Mouse (Mus musculus): ENCODE results near the gene Rho. TPM values are rescaled to one million over a fixed set of nuclear protein-coding genes. Genes with fewer than 3 reads are reported as not detected.

Rho gene
- polyA plus RNA-seq, 1 experiment from 2014 or later: not detected

DNA sequence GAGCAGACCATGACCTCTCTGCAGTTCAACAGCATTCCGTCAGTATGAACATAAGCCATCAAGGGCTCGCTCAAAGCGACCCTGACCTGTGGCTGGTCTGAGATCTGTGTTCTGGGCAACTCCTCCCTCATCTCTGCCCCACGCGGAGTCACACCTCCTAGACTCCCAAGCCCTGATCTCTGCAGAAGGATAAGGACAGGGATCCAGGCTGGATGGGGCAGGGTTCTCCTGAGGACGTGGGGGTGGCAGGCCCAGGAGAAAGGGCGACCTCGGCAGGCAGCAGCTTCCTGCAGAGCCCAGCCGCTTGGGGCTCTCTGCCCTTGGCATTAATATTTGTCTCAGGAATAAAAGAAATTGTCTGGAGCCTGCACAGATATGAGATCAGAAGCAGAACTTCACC is 54.1 kb downstream of the Rho start:
- H3K9me3 ChIP-seq (replicated peaks; ENCODE audit: control insufficient read depth, low read length): no peaks in the 10 kb centered on the region
- WGBS (ENCODE audit: insufficient replicate concordance): 61% methylated on average over 9 of the region's 9 CpGs
- H3K9ac ChIP-seq (ENCODE audit: low read depth, low read length): no peak overlapping the region
- no peaks in the 10 kb centered on the region for H3K4me1 ChIP-seq (ENCODE audit: control insufficient read depth, low read depth, low read length)
- no peak for ATAC-seq (ENCODE audit: low read depth)
- H3K4me3 ChIP-seq (ENCODE audit: low read depth, low read length): no peak overlapping the region
- 0 out of 2 replicates have a peak, but pooled peaks cover 3% of the 10 kb centered on the region for H3K27me3 ChIP-seq (ENCODE audit: control insufficient read depth, insufficient read depth, low read depth, low read length)
- H3K36me3 ChIP-seq (ENCODE audit: control insufficient read depth, insufficient read depth): no peaks in the 10 kb centered on the region
- no peak overlapping the region for H3K4me2 ChIP-seq (ENCODE audit: low read depth, low read length)
- no peak overlapping the region for H3K27ac ChIP-seq (ENCODE audit: low read length)

DNA sequence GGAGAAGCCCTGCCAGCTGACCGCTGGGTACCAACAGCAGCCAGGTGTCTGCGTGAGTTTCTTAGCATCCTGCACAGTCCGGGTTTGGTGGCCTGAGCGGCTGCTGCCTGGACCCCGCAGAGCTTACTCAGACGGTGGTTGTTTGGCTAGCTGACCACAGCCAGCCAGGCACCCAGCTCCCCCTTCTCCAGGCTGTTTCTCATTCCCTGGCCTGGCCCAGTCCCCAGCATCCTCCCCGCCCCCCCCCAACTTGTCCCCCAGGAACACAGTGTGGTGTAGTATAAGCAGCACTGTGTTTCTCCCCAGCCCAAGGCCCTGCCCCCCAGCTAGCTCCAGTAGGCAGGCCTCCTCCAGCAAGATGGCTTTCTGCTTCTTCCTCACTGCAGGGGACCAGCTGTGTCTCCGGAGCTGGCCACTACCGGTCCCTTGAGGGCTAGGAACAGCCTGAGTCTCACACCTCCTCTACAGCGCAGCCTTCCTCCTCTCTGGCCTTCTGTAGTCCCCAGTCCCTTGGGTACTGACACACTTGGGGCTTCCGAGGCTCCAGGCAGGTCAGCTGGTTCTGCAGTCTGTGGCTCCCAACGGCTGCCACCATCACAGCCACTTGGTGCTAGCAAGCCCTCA is 55.0 kb downstream of the Rho start:
- Histone ChIP-seq H3K4me1 (ENCODE audit: control insufficient read depth, low read depth, low read length) (no peaks in the 10 kb centered on the region), H3K27ac (ENCODE audit: low read length) (no peak overlapping the region), H3K4me2 (ENCODE audit: low read depth, low read length) (no peak overlapping the region), H3K9ac (ENCODE audit: low read depth, low read length) (no peak overlapping the region), H3K27me3 (ENCODE audit: control insufficient read depth, insufficient read depth, low read depth, low read length) (peaks cover 11% of the 10 kb centered on the region), H3K36me3 (ENCODE audit: control insufficient read depth, insufficient read depth) (no peaks in the 10 kb centered on the region), H3K9me3 (replicated peaks; ENCODE audit: control insufficient read depth, low read length) (no peaks in the 10 kb centered on the region), H3K4me3 (ENCODE audit: low read depth, low read length) (no peak overlapping the region)
- 60% methylated on average over 12 of the region's 12 CpGs for WGBS (ENCODE audit: insufficient replicate concordance)
- ATAC-seq (ENCODE audit: low read depth): no peak

DNA sequence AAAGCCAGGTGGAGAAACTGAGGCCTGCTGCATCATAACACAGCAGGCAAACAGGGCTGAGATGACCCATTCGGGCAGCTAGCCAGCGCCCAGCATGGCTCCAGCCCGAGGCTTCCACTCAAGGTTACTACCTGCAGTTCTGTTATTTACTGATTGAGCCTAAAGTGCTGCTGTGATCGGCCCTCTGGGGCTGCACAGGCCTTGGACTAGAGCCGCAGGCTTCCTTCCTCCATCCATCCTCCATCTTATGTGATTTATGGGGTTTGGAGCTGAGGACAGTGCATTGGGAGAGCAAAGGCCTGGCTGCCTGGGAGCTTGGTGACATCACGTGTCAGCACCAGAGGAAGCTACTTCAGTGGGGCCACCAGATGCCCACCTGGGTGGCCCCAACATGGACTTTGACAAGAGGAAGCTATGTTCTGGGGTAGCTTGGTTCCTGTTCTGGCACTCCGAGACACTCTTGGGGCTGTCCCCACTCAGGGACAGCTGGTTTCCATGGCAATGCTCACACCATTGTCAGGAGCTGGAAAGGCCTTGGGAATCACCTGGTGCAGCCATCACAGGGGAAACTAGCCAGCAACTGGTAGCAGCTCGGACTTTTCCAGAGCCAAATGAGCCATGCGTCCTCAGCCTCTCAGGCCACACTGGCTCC is 55.7 kb downstream of the Rho start:
- no peak overlapping the region for H3K27ac ChIP-seq (ENCODE audit: low read length)
- H3K9me3 ChIP-seq (replicated peaks; ENCODE audit: control insufficient read depth, low read length): no peaks in the 10 kb centered on the region
- ATAC-seq (ENCODE audit: low read depth): no peak
- 35% methylated on average over 9 of the region's 9 CpGs for WGBS (ENCODE audit: insufficient replicate concordance)
- no peak overlapping the region for H3K9ac ChIP-seq (ENCODE audit: low read depth, low read length)
- H3K4me1 ChIP-seq (ENCODE audit: control insufficient read depth, low read depth, low read length): no peaks in the 10 kb centered on the region
- no peak overlapping the region for H3K4me2 ChIP-seq (ENCODE audit: low read depth, low read length)
- H3K4me3 ChIP-seq (ENCODE audit: low read depth, low read length): no peak overlapping the region
- no peaks in the 10 kb centered on the region for H3K36me3 ChIP-seq (ENCODE audit: control insufficient read depth, insufficient read depth)
- peaks cover 17% of the 10 kb centered on the region for H3K27me3 ChIP-seq (ENCODE audit: control insufficient read depth, insufficient read depth, low read depth, low read length)

DNA sequence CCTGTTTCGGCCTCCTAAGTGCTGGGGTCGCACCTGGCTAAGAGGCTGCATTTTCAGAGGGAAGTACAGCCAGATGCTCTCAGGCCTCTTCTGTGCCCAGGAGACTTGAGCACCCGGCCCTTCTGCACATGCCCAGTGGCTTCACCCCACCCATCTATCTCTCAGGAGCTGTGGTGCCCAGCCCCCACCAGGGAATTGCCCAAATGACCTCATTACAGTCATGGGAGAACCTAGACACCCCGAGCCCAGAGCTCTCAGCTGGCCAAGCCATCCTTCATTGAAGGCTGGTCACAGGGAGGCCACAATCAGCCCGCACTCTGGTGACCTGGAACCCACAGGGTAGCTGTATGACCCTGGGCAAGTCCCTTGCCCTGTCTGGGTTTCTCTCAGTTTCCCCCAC is 57.5 kb downstream of the Rho start:
- Histone ChIP-seq H3K4me2 (ENCODE audit: low read depth, low read length) (no peak overlapping the region), H3K4me1 (ENCODE audit: control insufficient read depth, low read depth, low read length) (peaks cover 7% of the 10 kb centered on the region), H3K36me3 (ENCODE audit: control insufficient read depth, insufficient read depth) (no peaks in the 10 kb centered on the region), H3K9ac (ENCODE audit: low read depth, low read length) (no peak overlapping the region), H3K4me3 (ENCODE audit: low read depth, low read length) (no peak overlapping the region), H3K27me3 (ENCODE audit: control insufficient read depth, insufficient read depth, low read depth, low read length) (peaks cover 35% of the 10 kb centered on the region), H3K9me3 (replicated peaks; ENCODE audit: control insufficient read depth, low read length) (no peaks in the 10 kb centered on the region), H3K27ac (ENCODE audit: low read length) (no peak overlapping the region)
- WGBS (ENCODE audit: insufficient replicate concordance): 58% methylated on average over 5 of the region's 5 CpGs
- ATAC-seq (ENCODE audit: low read depth): no peak

DNA sequence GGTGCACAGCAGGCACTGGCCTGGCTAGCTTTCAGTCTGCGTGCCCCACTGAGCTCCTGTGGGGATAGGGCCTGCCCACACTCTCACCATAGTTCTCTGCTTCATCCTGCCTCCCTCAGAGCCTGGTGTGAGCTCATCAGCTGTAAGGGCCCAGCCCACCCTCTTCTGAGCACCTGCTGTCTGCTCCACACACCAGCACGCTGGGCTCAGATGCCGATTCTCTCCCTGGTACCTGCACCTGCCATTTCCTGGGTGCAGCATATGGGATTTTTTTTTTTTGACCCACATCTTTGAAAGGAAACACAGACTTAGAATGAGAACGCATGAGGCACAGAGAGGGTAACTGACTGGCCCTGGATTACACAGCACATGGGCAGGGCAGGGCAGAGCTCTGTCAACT is 58.1 kb downstream of the Rho start:
- Histone ChIP-seq H3K4me3 (ENCODE audit: low read depth, low read length) (no peak overlapping the region), H3K9ac (ENCODE audit: low read depth, low read length) (no peak overlapping the region), H3K4me1 (ENCODE audit: control insufficient read depth, low read depth, low read length) (peaks cover 10% of the 10 kb centered on the region)

More for the DNA sequence above, 58.1 kb downstream of the Rho start:
- ATAC-seq (ENCODE audit: low read depth): no peak
- Histone ChIP-seq H3K4me2 (ENCODE audit: low read depth, low read length) (no peak overlapping the region), H3K27me3 (ENCODE audit: control insufficient read depth, insufficient read depth, low read depth, low read length) (peaks cover 41% of the 10 kb centered on the region), H3K27ac (ENCODE audit: low read length) (no peak overlapping the region), H3K9me3 (replicated peaks; ENCODE audit: control insufficient read depth, low read length) (no peaks in the 10 kb centered on the region), H3K36me3 (ENCODE audit: control insufficient read depth, insufficient read depth) (no peaks in the 10 kb centered on the region)
- 61% methylated on average over 4 of the region's 4 CpGs for WGBS (ENCODE audit: insufficient replicate concordance)

Other genes with a start within 250 kb of the Rho start
- gene Tmem40, start 169.3 kb upstream of the Rho start, polyA plus RNA-seq (2015; fragmentation: Nextera tagmentation; extraction: Ambion mirVana): 28.8 and 29.0 TPM in 2 replicates
- gene Cand2, start 157.2 kb upstream of the Rho start, polyA plus RNA-seq (2015; fragmentation: Nextera tagmentation; extraction: Ambion mirVana): 2.5 and 2.8 TPM in 2 replicates
- gene Rpl32, start 123.0 kb upstream of the Rho start, polyA plus RNA-seq (2015; fragmentation: Nextera tagmentation; extraction: Ambion mirVana): 967 and 1,136 TPM in 2 replicates
- 0.08 TPM in 1 of 2 replicates, not detected in the other for gene Efcab12, start 93.3 kb upstream of the Rho start, polyA plus RNA-seq (2015; fragmentation: Nextera tagmentation; extraction: Ambion mirVana)
- 8.5 and 9.3 TPM in 2 replicates for gene Mbd4, start 78.4 kb upstream of the Rho start, polyA plus RNA-seq (2015; fragmentation: Nextera tagmentation; extraction: Ambion mirVana)
- 2.1 and 2.7 TPM in 2 replicates for gene Ift122, start 78.3 kb upstream of the Rho start, polyA plus RNA-seq (2015; fragmentation: Nextera tagmentation; extraction: Ambion mirVana)
- not detected in 2 replicates for gene H1foo, start 13.2 kb downstream of the Rho start, polyA plus RNA-seq (2015; fragmentation: Nextera tagmentation; extraction: Ambion mirVana)
- gene Plxnd1, start 63.3 kb downstream of the Rho start, polyA plus RNA-seq (2015; fragmentation: Nextera tagmentation; extraction: Ambion mirVana): 7.3 and 9.7 TPM in 2 replicates